Mouse (Mus musculus): Measurements from ENCODE around the gene Tnfsf13.
A peak's percentile ranks its signal among the peaks of the same experiment; 100 is the strongest.

- TF ChIP-seq POLR2A (IDR thresholded peaks at IDR 0.05; ENCODE audit: borderline replicate concordance, low read depth, low read length) (no peak), CTCF (IDR thresholded peaks at IDR 0.05; ENCODE audit: low read depth, low read length) (peak; percentile 16; the same call in 1 of the 2 replicates)
Measured at GRCm38 (mm10) chr11:69664841-69665240, 20.7 kb downstream of the Tnfsf13 start.

Data from bone marrow macrophage, adult 2 months (primary cell).